Mouse (Mus musculus): ENCODE data around the gene Agap2. TPM values are rescaled to one million over a fixed set of nuclear protein-coding genes. Genes with fewer than 3 reads are reported as not detected.
A peak's percentile ranks its signal among the peaks of the same experiment; 100 is the strongest.

Gene Agap2
- polyA plus RNA-seq (2016; fragmentation: Nextera tagmentation; extraction: Ambion mirVana) = 0.03 TPM in 1 of 2 replicates, not detected in the other

DNA sequence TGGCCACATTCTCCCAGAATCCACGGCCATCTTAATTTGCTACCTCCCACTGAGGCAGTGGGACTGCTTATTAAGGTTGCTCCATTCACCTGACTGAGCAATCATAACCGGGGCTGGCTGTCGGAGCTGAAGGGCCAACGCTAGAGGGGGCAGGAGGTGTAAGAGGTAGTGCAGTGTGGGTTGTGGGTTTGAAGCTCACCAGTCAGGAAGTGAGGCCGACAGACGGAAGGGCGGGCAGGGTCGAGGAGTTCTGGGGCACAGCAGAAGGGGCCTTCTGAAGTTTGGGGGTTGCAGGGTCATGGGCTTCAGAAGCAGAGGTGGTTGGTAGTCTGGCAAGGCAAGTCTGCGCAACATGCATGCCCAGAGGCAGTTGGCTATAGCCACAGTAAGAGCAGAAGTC, at the start of gene Agap2:
TSS of gene Agap2 (plus strand) at position 205 of the 400 bp plus-strand sequence.
- H3K27ac ChIP-seq (ENCODE audit: poor library complexity, severe bottlenecking) = no peak within 1 kb of the TSS
- no peaks in the 10 kb centered on the region for H3K36me3 ChIP-seq
- no peak for ATAC-seq (ENCODE audit: insufficient number of reproducible peaks, low FRiP score)
- H3K4me1 ChIP-seq (replicated peaks) = peaks cover 24% of the 10 kb centered on the region
- H3K4me3 ChIP-seq = no peak within 1 kb of the TSS
- no peak within 1 kb of the TSS for H3K9ac ChIP-seq
- H3K27me3 ChIP-seq (replicated peaks) = peaks cover 53% of the 10 kb centered on the region
- no peak within 1 kb of the TSS for H3K4me2 ChIP-seq
- WGBS = 55% methylated on average over 9 of the region's 9 CpGs
- H3K9me3 ChIP-seq (replicated peaks) = no peaks in the 10 kb centered on the region

DNA sequence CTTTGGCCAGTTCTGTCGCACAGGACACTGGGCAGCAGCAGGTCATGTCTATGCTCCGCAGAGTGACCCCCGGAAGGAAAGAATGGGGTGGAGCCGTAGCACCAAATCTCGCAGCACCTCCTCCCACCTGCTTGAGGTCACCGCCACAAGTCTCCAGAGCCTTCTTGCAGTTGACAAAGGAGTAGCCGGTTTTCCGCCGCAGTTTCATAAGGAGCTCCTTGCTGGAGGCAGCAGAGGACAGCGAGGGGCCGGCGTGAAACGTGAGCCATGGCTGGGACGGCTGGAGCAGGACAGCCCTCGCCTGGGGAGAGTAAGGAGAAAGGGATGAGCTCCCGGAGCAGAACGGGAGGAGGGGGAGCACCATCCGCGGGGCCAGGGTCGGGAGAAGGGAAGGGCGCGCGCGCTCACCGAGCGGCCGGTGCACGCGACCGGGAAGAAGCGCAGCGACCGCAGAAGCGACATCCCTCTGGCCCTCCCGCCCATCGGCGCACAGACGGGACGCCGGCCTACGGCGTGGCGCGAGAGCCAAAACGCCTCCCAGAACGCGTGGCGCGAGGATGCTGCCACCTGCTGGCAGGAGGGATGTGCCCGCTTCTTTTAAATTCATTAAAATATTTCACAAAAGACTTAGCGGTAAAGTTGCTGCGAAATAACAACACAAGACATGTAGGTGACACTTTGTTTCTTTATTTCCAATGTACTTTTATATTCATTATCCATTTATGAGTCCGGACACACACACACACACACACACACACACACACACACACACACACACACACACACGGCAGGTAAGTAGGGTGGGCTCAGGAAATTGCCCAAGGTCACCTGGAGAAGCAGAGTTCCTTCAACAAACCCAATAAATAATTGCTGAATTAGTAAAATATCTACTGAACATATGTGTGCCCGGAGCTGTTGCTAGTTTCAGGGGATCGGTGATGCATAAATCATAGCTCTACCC, 44.5 kb upstream of the Agap2 start, which contains the start of gene Tsfm:
TSS of gene Tsfm (minus strand) at position 505 of the 961 bp plus-strand sequence.
- peaks cover 10% of the 10 kb centered on the region; the same call in 1 of the 2 replicates for H3K4me1 ChIP-seq (replicated peaks)
- peaks cover 33% of the 10 kb centered on the region for H3K36me3 ChIP-seq
- peak within 1 kb of the TSS; percentile 68 for H3K27ac ChIP-seq (ENCODE audit: poor library complexity, severe bottlenecking)
- H3K4me3 ChIP-seq = peak within 1 kb of the TSS; percentile 85
- H3K4me2 ChIP-seq = peak within 1 kb of the TSS; percentile 83
- ATAC-seq (ENCODE audit: insufficient number of reproducible peaks, low FRiP score) = peak; percentile 87
- 5% methylated on average over 56 of the region's 56 CpGs for WGBS
- no peaks in the 10 kb centered on the region for H3K27me3 ChIP-seq (replicated peaks)
- H3K9ac ChIP-seq = peak within 1 kb of the TSS; percentile 87
- H3K9me3 ChIP-seq (replicated peaks) = no peaks in the 10 kb centered on the region

DNA sequence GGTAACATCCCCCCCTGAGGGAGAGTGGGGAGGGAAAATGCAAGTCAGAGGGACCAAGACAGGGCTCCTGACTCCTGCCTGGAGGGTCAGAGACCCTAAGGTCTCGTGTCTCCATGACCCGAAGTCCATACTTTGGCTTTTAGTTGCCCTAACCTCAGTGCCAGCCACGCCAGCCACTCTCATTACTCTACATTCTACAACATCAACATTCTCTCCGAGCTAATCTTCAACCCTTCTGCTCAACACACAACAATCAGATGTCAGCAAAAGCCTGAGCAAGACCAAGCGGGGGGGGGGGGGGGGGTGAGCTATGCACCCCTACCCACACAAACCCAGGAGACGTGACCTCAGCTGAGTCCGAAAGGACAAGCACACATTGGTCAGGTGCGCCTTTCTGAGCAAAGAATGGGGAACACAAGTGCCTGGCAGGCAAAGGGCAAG, 41.8 kb upstream of the Agap2 start:
- 82% methylated on average over 8 of the region's 8 CpGs for WGBS
- ATAC-seq (ENCODE audit: insufficient number of reproducible peaks, low FRiP score) = no peak
- H3K27ac ChIP-seq (ENCODE audit: poor library complexity, severe bottlenecking) = no peak overlapping the region
- H3K4me1 ChIP-seq (replicated peaks) = peaks cover 10% of the 10 kb centered on the region; the same call in 1 of the 2 replicates
- no peak overlapping the region for H3K4me3 ChIP-seq
- peaks cover 7% of the 10 kb centered on the region for H3K36me3 ChIP-seq
- no peak overlapping the region for H3K4me2 ChIP-seq
- no peaks in the 10 kb centered on the region for H3K9me3 ChIP-seq (replicated peaks)
- peaks cover 9% of the 10 kb centered on the region for H3K27me3 ChIP-seq (replicated peaks)
- no peak overlapping the region for H3K9ac ChIP-seq

DNA sequence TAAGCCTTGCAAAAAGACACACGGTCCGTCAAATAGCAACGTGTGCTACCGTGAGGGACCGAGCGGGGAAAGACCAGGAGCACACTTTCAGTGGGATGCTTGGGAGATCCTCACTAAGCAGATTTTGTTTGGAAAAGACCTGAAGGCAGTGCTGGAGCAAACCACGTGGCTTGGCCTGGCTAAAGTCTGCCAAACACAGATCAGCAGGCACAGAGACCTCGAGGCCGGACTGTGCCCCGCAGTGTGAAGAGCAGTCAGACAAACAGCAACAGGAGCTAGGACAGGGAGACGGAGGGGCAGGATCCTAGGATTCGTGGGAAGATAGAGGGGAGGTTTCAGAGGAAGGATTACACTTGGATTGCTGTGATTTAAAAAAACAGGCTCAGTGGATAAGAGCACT, 38.8 kb upstream of the Agap2 start:
- no peak overlapping the region for H3K27ac ChIP-seq (ENCODE audit: poor library complexity, severe bottlenecking)
- no peaks in the 10 kb centered on the region for H3K9me3 ChIP-seq (replicated peaks)
- no peaks in the 10 kb centered on the region; the same call in 1 of the 2 replicates for H3K4me1 ChIP-seq (replicated peaks)
- no peak for ATAC-seq (ENCODE audit: insufficient number of reproducible peaks, low FRiP score)
- H3K27me3 ChIP-seq (replicated peaks) = peaks cover 18% of the 10 kb centered on the region
- whole genome bisulfite sequencing = 78% methylated on average over 12 of the region's 12 CpGs
- H3K4me3 ChIP-seq = no peak overlapping the region
- H3K36me3 ChIP-seq = no peaks in the 10 kb centered on the region
- H3K4me2 ChIP-seq = no peak overlapping the region
- H3K9ac ChIP-seq = no peak overlapping the region

DNA sequence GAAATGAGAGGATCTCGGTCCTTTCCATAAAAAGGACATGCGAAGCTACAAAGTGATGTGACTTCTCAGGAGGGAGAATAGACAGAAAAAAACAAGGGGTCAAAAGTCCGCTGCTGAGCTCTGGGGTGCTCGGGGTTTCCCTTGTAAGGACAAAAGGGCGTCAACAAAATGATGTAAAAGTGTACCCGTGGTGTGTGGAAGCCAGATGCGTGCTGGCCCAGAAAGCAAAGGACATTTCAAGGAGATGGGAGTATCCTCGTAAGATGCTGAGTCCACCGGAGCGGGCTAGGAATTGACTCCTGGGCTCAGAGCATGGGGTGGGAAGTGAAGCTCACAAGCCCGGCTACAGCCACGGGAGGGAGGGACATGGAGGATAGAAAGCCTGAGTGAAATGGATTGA, 37.4 kb upstream of the Agap2 start:
- Histone ChIP-seq H3K36me3 (no peaks in the 10 kb centered on the region), H3K9ac (no peak overlapping the region), H3K4me1 (replicated peaks) (peaks cover 3% of the 10 kb centered on the region), H3K27ac (ENCODE audit: poor library complexity, severe bottlenecking) (no peak overlapping the region), H3K4me2 (no peak overlapping the region), H3K9me3 (replicated peaks) (no peaks in the 10 kb centered on the region), H3K27me3 (replicated peaks) (peaks cover 18% of the 10 kb centered on the region), H3K4me3 (no peak overlapping the region)
- no peak for ATAC-seq (ENCODE audit: insufficient number of reproducible peaks, low FRiP score)
- WGBS = 73% methylated on average over 12 of the region's 12 CpGs

DNA sequence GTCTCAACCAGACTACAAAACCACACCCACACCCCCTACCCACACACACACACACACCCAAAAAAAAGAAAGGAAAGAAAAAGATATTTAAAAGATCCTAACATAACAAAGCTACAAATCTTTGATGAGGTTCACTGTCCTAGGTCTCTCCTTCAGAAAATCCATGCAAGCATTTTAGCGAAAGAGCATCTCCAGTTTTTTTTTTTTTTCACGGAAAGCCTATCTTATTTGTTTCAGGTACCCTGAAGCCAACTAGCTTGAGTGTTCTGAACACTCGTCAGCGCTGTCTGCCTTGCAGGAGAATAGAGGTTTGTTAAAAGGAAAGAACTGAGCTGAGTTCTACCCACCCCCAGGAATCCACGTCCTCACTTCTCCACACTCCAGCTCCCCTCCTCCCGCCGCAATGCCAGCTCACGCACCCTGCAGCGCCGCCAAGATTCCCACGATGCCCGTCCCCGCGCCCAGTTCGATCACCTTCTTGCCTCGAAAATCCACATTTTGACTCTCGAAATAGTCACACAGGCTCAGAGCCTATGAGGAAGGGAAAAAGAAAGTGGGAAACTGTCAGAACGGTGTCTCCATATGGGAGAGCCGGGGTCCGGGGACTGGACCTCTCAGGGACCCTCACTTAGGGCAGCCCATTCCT, 34.4 kb upstream of the Agap2 start:
- no peak overlapping the region for H3K27ac ChIP-seq (ENCODE audit: poor library complexity, severe bottlenecking)
- H3K9me3 ChIP-seq (replicated peaks) = no peaks in the 10 kb centered on the region
- H3K27me3 ChIP-seq (replicated peaks) = peaks cover 18% of the 10 kb centered on the region
- WGBS = 2% methylated on average over 20 of the region's 20 CpGs
- peak overlapping the region; percentile 77 for H3K9ac ChIP-seq
- H3K4me1 ChIP-seq (replicated peaks) = peaks cover 5% of the 10 kb centered on the region
- ATAC-seq (ENCODE audit: insufficient number of reproducible peaks, low FRiP score) = no peak
- H3K4me2 ChIP-seq = peak overlapping the region; percentile 98
- H3K36me3 ChIP-seq = peaks cover 18% of the 10 kb centered on the region
- H3K4me3 ChIP-seq = peak overlapping the region; percentile 78

DNA sequence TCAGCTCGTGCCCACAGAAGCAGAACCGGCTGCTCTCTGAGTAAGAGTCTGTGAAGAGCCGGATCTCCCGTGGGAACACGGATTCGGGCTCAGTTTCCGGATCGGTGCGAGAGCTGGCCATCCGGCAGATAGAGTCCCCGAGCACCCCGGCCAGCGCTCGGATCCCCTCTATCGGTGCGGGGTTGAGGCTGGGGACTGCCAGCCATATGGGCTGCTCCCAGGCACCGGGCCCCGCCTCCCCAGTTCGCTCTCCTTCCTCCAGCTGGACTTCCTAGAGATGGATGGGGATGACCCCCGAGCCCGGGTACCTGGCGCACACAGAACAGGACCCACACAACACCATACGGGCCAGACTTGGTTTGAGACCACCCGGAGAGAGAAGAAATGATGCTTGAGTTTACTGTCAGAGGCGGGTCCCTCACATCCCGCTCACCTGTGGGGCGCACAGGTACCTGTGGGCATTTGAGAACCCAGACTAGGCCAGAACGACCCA, 33.8 kb upstream of the Agap2 start, which contains the start of the genes Mettl1 and Eef1akmt3:
TSS of gene Mettl1 (plus strand) at position 141 of the 493 bp plus-strand sequence.
TSS of gene Eef1akmt3 (minus strand) at position 240 of the 493 bp plus-strand sequence.
- peaks cover 5% of the 10 kb centered on the region for H3K4me1 ChIP-seq (replicated peaks)
- H3K36me3 ChIP-seq = peaks cover 22% of the 10 kb centered on the region
- H3K4me3 ChIP-seq = peak within 1 kb of the TSS; percentile 78
- WGBS = under 1% methylated on average over 28 of the region's 28 CpGs
- peak; percentile 58 for ATAC-seq (ENCODE audit: insufficient number of reproducible peaks, low FRiP score)
- no peak within 1 kb of the TSS for H3K27ac ChIP-seq (ENCODE audit: poor library complexity, severe bottlenecking)
- H3K4me2 ChIP-seq = peak within 1 kb of the TSS; percentile 98
- H3K27me3 ChIP-seq (replicated peaks) = peaks cover 15% of the 10 kb centered on the region
- H3K9me3 ChIP-seq (replicated peaks) = no peaks in the 10 kb centered on the region
- H3K9ac ChIP-seq = peak within 1 kb of the TSS; percentile 77

DNA sequence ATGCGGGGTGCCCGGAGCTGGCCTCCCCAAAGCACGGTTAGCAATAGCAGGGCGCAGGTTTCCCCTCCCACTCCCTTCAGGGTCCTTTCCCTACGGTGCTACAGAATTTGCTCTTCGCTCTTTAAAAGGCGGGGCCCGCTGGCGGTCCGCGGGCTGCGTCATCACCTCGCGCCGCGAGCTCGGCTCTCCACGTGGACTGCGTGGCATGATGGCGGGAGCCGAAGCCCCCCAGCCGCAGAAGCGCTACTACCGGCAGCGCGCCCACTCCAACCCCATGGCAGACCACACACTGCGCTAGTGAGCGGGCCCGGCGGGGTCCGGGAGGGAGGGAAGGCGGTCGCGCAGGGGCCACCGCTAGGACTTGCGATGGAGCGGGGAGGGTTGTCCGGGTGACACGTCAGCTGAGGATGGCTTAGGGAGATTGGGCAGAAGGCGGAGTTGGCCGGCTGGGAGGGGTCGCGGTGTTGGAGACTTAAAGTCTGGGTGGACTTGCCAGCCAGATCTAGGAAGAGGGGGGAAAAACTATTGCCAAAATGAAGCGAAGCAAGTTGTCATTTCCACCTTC, 33.2 kb upstream of the Agap2 start:
- ATAC-seq (ENCODE audit: insufficient number of reproducible peaks, low FRiP score) = peak; percentile 88
- Histone ChIP-seq H3K27me3 (replicated peaks) (peaks cover 15% of the 10 kb centered on the region), H3K4me1 (replicated peaks) (peaks cover 5% of the 10 kb centered on the region), H3K4me2 (peak overlapping the region; percentile 98), H3K36me3 (peaks cover 22% of the 10 kb centered on the region), H3K9me3 (replicated peaks) (no peaks in the 10 kb centered on the region), H3K4me3 (peak overlapping the region; percentile 78), H3K27ac (ENCODE audit: poor library complexity, severe bottlenecking) (no peak overlapping the region), H3K9ac (peak overlapping the region; percentile 77)
- under 1% methylated on average over 44 of the region's 44 CpGs for WGBS

DNA sequence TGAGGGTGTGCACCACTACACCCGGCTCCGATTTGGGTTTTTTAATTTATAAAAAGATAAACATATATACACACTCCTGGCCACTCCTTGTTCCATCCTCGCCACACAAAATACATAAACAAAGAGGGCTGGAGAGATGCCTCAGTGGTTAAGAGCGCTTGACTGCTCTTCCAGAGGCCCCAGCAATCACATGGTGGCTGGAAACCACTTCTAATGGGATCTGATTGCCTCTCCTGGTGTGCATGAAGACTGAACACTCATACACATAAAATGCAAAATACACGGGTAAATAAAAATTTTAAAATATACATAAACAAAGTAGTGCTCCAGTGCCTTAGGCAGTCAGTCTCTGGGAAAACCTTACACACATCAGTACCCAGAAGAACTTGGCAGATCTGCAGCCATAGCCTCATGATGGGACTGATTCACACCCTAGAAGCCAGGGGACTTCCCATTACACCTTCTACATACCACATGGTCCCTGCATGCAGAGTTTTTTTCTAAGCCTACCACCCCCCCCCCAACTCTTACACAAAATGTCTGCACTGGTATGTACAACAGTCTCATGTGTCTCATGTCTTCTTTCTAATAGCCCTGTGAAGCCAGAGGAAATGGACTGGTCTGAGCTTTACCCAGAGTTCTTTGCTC, 32.5 kb upstream of the Agap2 start:
- WGBS = 21% methylated on average over 5 of the region's 5 CpGs
- ATAC-seq (ENCODE audit: insufficient number of reproducible peaks, low FRiP score) = no peak
- Histone ChIP-seq H3K9ac (peak overlapping the region; percentile 77), H3K27me3 (replicated peaks) (peaks cover 19% of the 10 kb centered on the region), H3K4me1 (replicated peaks) (peaks cover 5% of the 10 kb centered on the region), H3K36me3 (peaks cover 22% of the 10 kb centered on the region), H3K4me2 (peak overlapping the region; percentile 98), H3K4me3 (peak overlapping the region; percentile 78), H3K9me3 (replicated peaks) (no peaks in the 10 kb centered on the region), H3K27ac (ENCODE audit: poor library complexity, severe bottlenecking) (no peak overlapping the region)

DNA sequence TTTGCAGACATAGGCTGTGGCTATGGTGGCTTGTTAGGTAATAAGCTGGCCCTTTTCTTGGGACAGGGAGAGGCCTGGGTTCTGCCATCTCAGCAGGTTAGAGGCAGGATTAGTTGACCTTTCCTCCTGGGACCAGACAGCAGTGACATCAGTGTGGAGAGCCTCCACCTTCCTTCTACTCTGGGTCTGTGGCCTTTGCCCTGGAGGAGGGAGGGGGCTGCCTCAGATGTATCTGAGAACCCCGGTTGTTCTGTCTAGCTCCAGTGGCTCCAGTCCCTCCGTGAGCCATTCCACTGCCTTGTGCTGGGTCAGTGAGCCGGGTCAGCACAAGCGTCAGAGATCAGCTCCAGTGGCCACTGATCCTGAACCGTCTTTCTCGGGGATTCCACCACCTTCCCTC, 31.9 kb upstream of the Agap2 start:
- no peak for ATAC-seq (ENCODE audit: insufficient number of reproducible peaks, low FRiP score)
- Histone ChIP-seq H3K4me1 (replicated peaks) (peaks cover 5% of the 10 kb centered on the region), H3K4me2 (no peak overlapping the region), H3K9me3 (replicated peaks) (no peaks in the 10 kb centered on the region), H3K27me3 (replicated peaks) (peaks cover 21% of the 10 kb centered on the region), H3K36me3 (peaks cover 22% of the 10 kb centered on the region), H3K9ac (no peak overlapping the region), H3K27ac (ENCODE audit: poor library complexity, severe bottlenecking) (no peak overlapping the region), H3K4me3 (no peak overlapping the region)
- 90% methylated on average over 6 of the region's 6 CpGs for WGBS
